Mouse (Mus musculus) cortical plate, adult 2 months (tissue): ENCODE results near the gene Fsd2.

Experiments
- CTCF ChIP-seq: fragments of 200-500 bp; IDR thresholded peaks from 2 replicates; pipeline ENCODE4 v1.5.1; 2011; ENCODE audit warnings: mild to moderate bottlenecking, control low read depth, low read length; ENCODE audit not compliant: insufficient read depth; ENCODE audit errors: extremely low read depth
- POLR2A ChIP-seq: fragments of 200-500 bp; IDR thresholded peaks from 2 replicates; pipeline ENCODE4 v1.6.1; 2011; ENCODE audit warnings: mild to moderate bottlenecking, low read length, control low read depth; ENCODE audit not compliant: insufficient read depth; ENCODE audit errors: extremely low read depth

DNA sequence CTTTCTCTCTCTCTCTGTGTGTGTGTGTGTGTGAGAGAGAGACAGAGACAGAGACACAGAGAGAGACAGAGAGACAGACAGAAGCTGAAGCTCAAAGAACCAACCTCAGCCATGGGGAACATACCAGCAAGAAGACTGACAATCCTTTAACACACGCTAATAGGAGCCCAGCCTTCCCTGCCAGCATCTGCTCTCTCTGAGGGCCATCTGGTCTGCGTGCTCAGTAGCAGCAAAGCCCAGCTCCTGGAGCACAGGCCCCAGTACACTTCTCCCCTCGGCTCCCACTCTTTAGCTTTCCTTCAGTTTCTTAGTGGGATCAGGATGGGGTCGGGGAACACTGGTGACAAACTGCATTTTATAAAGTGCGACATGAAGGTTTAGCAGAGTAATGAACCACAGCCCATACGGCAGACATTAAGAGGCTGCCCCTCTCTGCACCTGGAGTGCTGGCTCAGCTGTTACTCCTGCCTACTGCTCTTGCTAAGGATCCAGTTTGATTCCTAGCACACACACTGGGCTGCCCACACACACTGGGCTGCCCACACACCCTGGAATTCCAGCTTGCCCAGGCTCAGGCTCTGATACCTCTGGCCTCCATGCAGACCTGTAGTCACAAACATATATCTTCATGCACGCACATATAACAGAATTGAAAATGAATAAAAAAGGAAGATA lies 1.2 kb downstream of the Fsd2 start:
- TF ChIP-seq CTCF (no peak), POLR2A (no peak)
